Mouse (Mus musculus) heart, embryonic 16.5 days (tissue): ENCODE measurements around the gene Mettl2. TPM values are rescaled to one million over a fixed set of nuclear protein-coding genes. Genes with fewer than 3 reads are reported as not detected.
"Not testable (repeated sequence)": the region's sequence is repeated elsewhere in the genome, so short reads cannot be mapped to it uniquely, and the experiment has no call there.

Source experiments
- ATAC-seq: fragments of 200-750 bp; cut with Nextera tagmentation; replicated peaks from 2 replicates; pipeline ENCODE4 v1.8.0; 2017; ENCODE audit warnings: moderate number of reproducible peaks; ENCODE audit not compliant: insufficient read depth, low FRiP score; ENCODE audit errors: extremely low read depth
- H3K27ac ChIP-seq: fragments of 300-500 bp; sonication (generic); 2 replicates; pipeline ENCODE4 v1.5.1; 2014; ENCODE audit warnings: mild to moderate bottlenecking, low read length, control low read depth, moderate library complexity
- H3K27me3 ChIP-seq: fragments of 300-500 bp; sonication (generic); 2 replicates; pipeline ENCODE4 v1.6.1; 2014; ENCODE audit warnings: low read length, mixed read lengths; ENCODE audit not compliant: control insufficient read depth, insufficient read depth
- H3K36me3 ChIP-seq: fragments of 300-500 bp; sonication (generic); 2 replicates; pipeline ENCODE4 v1.6.1; 2014; ENCODE audit not compliant: control insufficient read depth, insufficient read depth
- H3K4me1 ChIP-seq: fragments of 300-500 bp; sonication (generic); 2 replicates; pipeline ENCODE4 v1.6.1; 2014; ENCODE audit warnings: low read length, mixed read lengths; ENCODE audit not compliant: control insufficient read depth, insufficient read depth
- H3K4me2 ChIP-seq: fragments of 300-500 bp; sonication (generic); 2 replicates; pipeline ENCODE4 v1.6.1; 2014; ENCODE audit warnings: low read depth, mild to moderate bottlenecking, control low read depth, low read length
- H3K4me3 ChIP-seq: fragments of 300-500 bp; sonication (generic); 2 replicates; pipeline ENCODE4 v1.5.1; 2014; ENCODE audit warnings: mild to moderate bottlenecking, control low read depth, low read length
- H3K9ac ChIP-seq: fragments of 300-500 bp; sonication (generic); 2 replicates; pipeline ENCODE4 v1.6.1; 2014; ENCODE audit warnings: low read length, control low read depth
- H3K9me3 ChIP-seq: fragments of 300-500 bp; sonication (generic); replicated peaks from 2 replicates; pipeline ENCODE4 v1.6.1; 2016; ENCODE audit warnings: low read length; ENCODE audit not compliant: control insufficient read depth
- WGBS: fragments of 180-500 bp; shearing (Covaris S2); extraction: QIAGEN DNeasy Blood & Tissue Kit; methylation state at CpG from one replicate; pipeline ENCODE4 v1.1.7; 2014; 5-methylcytosine and 5-hydroxymethylcytosine counted together
- polyA plus RNA-seq: library from polyadenylated mRNA; unstranded; fragments of >200 nt; fragmentation: Nextera tagmentation; extraction: Ambion mirVana; gene quantifications from 2 replicates; pipeline ENCODE4 v1.2.1, GENCODE M21; 2015

Mettl2 gene
- polyA plus RNA-seq, 1 experiment from 2014 or later: 28.1 TPM

GRCm38 (mm10) chr11:105140512-105140911, 14.3 kb downstream of the Mettl2 start:
- peaks cover 42% of the 10 kb centered on the region for H3K36me3 ChIP-seq
- not testable (repeated sequence) for H3K27me3 ChIP-seq, H3K4me3 ChIP-seq, H3K9me3 ChIP-seq, H3K4me2 ChIP-seq, H3K27ac ChIP-seq, ATAC-seq, H3K9ac ChIP-seq, H3K4me1 ChIP-seq
- 96% methylated on average over 7 of the region's 8 CpGs for WGBS

GRCm38 (mm10) chr11:105141115-105141514, 14.9 kb downstream of the Mettl2 start:
- Histone ChIP-seq H3K36me3 (peaks cover 40% of the 10 kb centered on the region), H3K27me3 (no peaks in the 10 kb centered on the region), H3K4me2 (no peak overlapping the region), H3K9me3 (no peaks in the 10 kb centered on the region), H3K27ac (no peak overlapping the region), H3K9ac (no peak overlapping the region), H3K4me1 (no peaks in the 10 kb centered on the region), H3K4me3 (no peak overlapping the region)
- ATAC-seq: no peak
- WGBS: 92% methylated on average over 5 of the region's 5 CpGs

GRCm38 (mm10) chr11:105143564-105143963, 17.3 kb downstream of the Mettl2 start:
- Histone ChIP-seq H3K4me2 (no peak overlapping the region), H3K36me3 (peaks cover 19% of the 10 kb centered on the region), H3K27me3 (no peaks in the 10 kb centered on the region), H3K9me3 (no peaks in the 10 kb centered on the region), H3K9ac (no peak overlapping the region), H3K4me1 (no peaks in the 10 kb centered on the region), H3K27ac (no peak overlapping the region), H3K4me3 (no peak overlapping the region)
- ATAC-seq: no peak

- no peaks in the 10 kb centered on the region for H3K4me1 ChIP-seq
- peaks cover 18% of the 10 kb centered on the region for H3K36me3 ChIP-seq
- H3K27me3 ChIP-seq: no peaks in the 10 kb centered on the region
- H3K4me3 ChIP-seq: no peak overlapping the region
- no peak overlapping the region for H3K4me2 ChIP-seq
- no peak for ATAC-seq
- no peaks in the 10 kb centered on the region for H3K9me3 ChIP-seq
- no peak overlapping the region for H3K9ac ChIP-seq
- WGBS: 71% methylated on average over 3 of the region's 3 CpGs
- H3K27ac ChIP-seq: no peak overlapping the region
Measured at GRCm38 (mm10) chr11:105144084-105144483, 17.9 kb downstream of the Mettl2 start.

- WGBS: 75% methylated on average over 11 of the region's 11 CpGs
- Histone ChIP-seq H3K4me1 (no peaks in the 10 kb centered on the region), H3K4me2 (no peak overlapping the region), H3K9me3 (no peaks in the 10 kb centered on the region), H3K4me3 (no peak overlapping the region), H3K9ac (no peak overlapping the region), H3K27me3 (no peaks in the 10 kb centered on the region), H3K27ac (no peak overlapping the region), H3K36me3 (peaks cover 16% of the 10 kb centered on the region)
- no peak for ATAC-seq
Measured at GRCm38 (mm10) chr11:105144508-105145210, 18.4 kb downstream of the Mettl2 start.

GRCm38 (mm10) chr11:105145211-105145610, 19.0 kb downstream of the Mettl2 start:
- no peak overlapping the region for H3K27ac ChIP-seq
- 71% methylated on average over 10 of the region's 10 CpGs for WGBS
- ATAC-seq: no peak
- H3K4me2 ChIP-seq: no peak overlapping the region
- H3K4me3 ChIP-seq: no peak overlapping the region
- no peaks in the 10 kb centered on the region for H3K27me3 ChIP-seq
- H3K9ac ChIP-seq: no peak overlapping the region
- no peaks in the 10 kb centered on the region for H3K9me3 ChIP-seq
- H3K4me1 ChIP-seq: no peaks in the 10 kb centered on the region
- H3K36me3 ChIP-seq: peaks cover 11% of the 10 kb centered on the region

GRCm38 (mm10) chr11:105146593-105146992, 20.4 kb downstream of the Mettl2 start, which contains the start of gene Gm10842:
Gene Gm10842, plus strand, starts transcription at chr11:105146893.
- Histone ChIP-seq H3K27me3 (no peaks in the 10 kb centered on the region), H3K36me3 (no peaks in the 10 kb centered on the region), H3K27ac (no peak within 1 kb of the TSS), H3K4me2 (no peak within 1 kb of the TSS), H3K4me3 (no peak within 1 kb of the TSS), H3K4me1 (no peaks in the 10 kb centered on the region), H3K9me3 (no peaks in the 10 kb centered on the region), H3K9ac (no peak within 1 kb of the TSS)
- ATAC-seq: no peak
- 64% methylated on average over 3 of the region's 3 CpGs for WGBS

GRCm38 (mm10) chr11:105149353-105149752, 23.1 kb downstream of the Mettl2 start:
- Histone ChIP-seq H3K4me2 (no peak overlapping the region), H3K27ac (no peak overlapping the region), H3K4me3 (no peak overlapping the region), H3K36me3 (no peaks in the 10 kb centered on the region), H3K9ac (no peak overlapping the region), H3K4me1 (peaks cover 14% of the 10 kb centered on the region), H3K27me3 (no peaks in the 10 kb centered on the region), H3K9me3 (no peaks in the 10 kb centered on the region)
- 48% methylated on average over 3 of the region's 3 CpGs for WGBS
- ATAC-seq: no peak

- Histone ChIP-seq H3K4me1 (peaks cover 14% of the 10 kb centered on the region), H3K9ac (no peak overlapping the region), H3K9me3 (no peaks in the 10 kb centered on the region), H3K4me2 (no peak overlapping the region), H3K27ac (no peak overlapping the region), H3K36me3 (no peaks in the 10 kb centered on the region), H3K4me3 (no peak overlapping the region), H3K27me3 (no peaks in the 10 kb centered on the region)
- 87% methylated on average over 1 of the region's 1 CpGs for WGBS
- ATAC-seq: no peak
Measured at GRCm38 (mm10) chr11:105149766-105150165, 23.5 kb downstream of the Mettl2 start.
